Comparison of ENCODE assay signal across 8 mouse cellular contexts in genomic region chr1:143941465-143941864, GRCm38 (mm10).
DNase-seq lines count a peak whose midpoint lies in the region; ATAC-seq and TF ChIP-seq lines count a peak whose summit lies in the region.

No protein-coding gene starts in this region.

- TF ChIP-seq POLR2A in thymus, adult 2 months (IDR thresholded peaks at IDR 0.05; ENCODE audit: control insufficient read depth, extremely low read depth, insufficient read depth, low read length, poor library complexity) = no peak

- H3K36me3 ChIP-seq in thymus, adult 2 months (ENCODE audit: control insufficient read depth, insufficient read depth, low read length) = no peaks in the 10 kb centered on the region
- no peaks in the 10 kb centered on the region for H3K36me3 ChIP-seq in midbrain, embryonic 14.5 days (ENCODE audit: control insufficient read depth, insufficient read depth, low read length)

- peak; percentile 50 to 73 for DNase-seq in cerebellum, postnatal 25 days
- no peak for DNase-seq in cerebellum, adult 9-10 months
- DNase-seq in thymus, adult 2 months = peak; percentile 16
- DNase-seq in thymus, postnatal 4 days = no peak
- peak; percentile 59 to 69 for DNase-seq in heart, adult 18-20 months
- DNase-seq in kidney, adult 9 months = peak; percentile 57
- DNase-seq in midbrain, embryonic 14.5 days = peak; percentile 65
- DNase-seq in urinary bladder, postnatal 10 days (ENCODE audit: low spot score) = peak; percentile 31

- peak; percentile 74 for ATAC-seq in midbrain, embryonic 14.5 days (ENCODE audit: low FRiP score, low TSS enrichment)

- no peaks in the 10 kb centered on the region; the same call in 1 of the 2 replicates for H3K4me1 ChIP-seq in thymus, adult 2 months (replicated peaks; ENCODE audit: control insufficient read depth, insufficient read depth, low read length)
- H3K4me1 ChIP-seq in midbrain, embryonic 14.5 days (ENCODE audit: control insufficient read depth, insufficient read depth, low read length) = peaks cover 5% of the 10 kb centered on the region; the same call in 1 of the 2 replicates

- no peak overlapping the region for H3K27ac ChIP-seq in thymus, adult 2 months (ENCODE audit: control insufficient read depth, insufficient read depth, low read length)
- no peak overlapping the region for H3K27ac ChIP-seq in midbrain, embryonic 14.5 days (replicated peaks; ENCODE audit: low read depth, low read length)

- TF ChIP-seq CTCF in thymus, adult 2 months (IDR thresholded peaks at IDR 0.05; ENCODE audit: borderline replicate concordance, control insufficient read depth, extremely low read depth, insufficient read depth, low read length, poor library complexity) = no peak

- H3K9me3 ChIP-seq in midbrain, embryonic 14.5 days (ENCODE audit: control insufficient read depth, low read length) = no peaks in the 10 kb centered on the region

- WGBS in thymus, adult 2 months = 70% methylated on average over 5 of the region's 5 CpGs
- 61% methylated on average over 5 of the region's 5 CpGs for WGBS in midbrain, embryonic 14.5 days

- no peaks in the 10 kb centered on the region for H3K27me3 ChIP-seq in thymus, adult 2 months (ENCODE audit: control insufficient read depth, insufficient read depth, low read length)
- H3K27me3 ChIP-seq in midbrain, embryonic 14.5 days (ENCODE audit: control insufficient read depth, insufficient read depth, low read length) = no peaks in the 10 kb centered on the region

- H3K4me3 ChIP-seq in thymus, adult 2 months (ENCODE audit: control insufficient read depth, insufficient read depth, low read length) = no peak overlapping the region
- no peak overlapping the region for H3K4me3 ChIP-seq in midbrain, embryonic 14.5 days (replicated peaks; ENCODE audit: low read depth, low read length)

- no peak overlapping the region for H3K9ac ChIP-seq in midbrain, embryonic 14.5 days (replicated peaks; ENCODE audit: low read length)

- no peak overlapping the region for H3K4me2 ChIP-seq in midbrain, embryonic 14.5 days (ENCODE audit: low read length)

Comparison
In these comparisons a context has a peak if more than half of its experiments do, and no peak if none do; other contexts are left out.
1. DNase-seq: peak in cerebellum, postnatal 25 days (2 of 2), thymus, adult 2 months (single experiment), heart, adult 18-20 months (2 of 2), kidney, adult 9 months (single experiment), midbrain, embryonic 14.5 days (single experiment) and urinary bladder, postnatal 10 days (single experiment); none in cerebellum, adult 9-10 months (single experiment) and thymus, postnatal 4 days (single experiment).